Mouse (Mus musculus) spleen, postnatal 14 days (tissue): Measurements from ENCODE around the gene Tmem231.

ENCODE experiments used
- DNase-seq, 2 experiments: peaks; one replicate each; pipeline ENCODE4 v3.0.0; 2021 to 2022; ENCODE audit warnings: low spot score in 2 of 2

The Tmem231 gene

GRCm38 (mm10) chr8:111905500-111906121 is 28.1 kb downstream of the Tmem231 start:
- no peak for DNase-seq

- no peak for DNase-seq
Measured at GRCm38 (mm10) chr8:111902080-111902479, 31.6 kb downstream of the Tmem231 start.

- DNase-seq: no peak
Measured at GRCm38 (mm10) chr8:111898586-111898985, 35.1 kb downstream of the Tmem231 start.

- no peak for DNase-seq
Measured at GRCm38 (mm10) chr8:111894955-111895354, 38.7 kb downstream of the Tmem231 start.

GRCm38 (mm10) chr8:111892615-111893014 is 41.1 kb downstream of the Tmem231 start:
- DNase-seq: no peak

GRCm38 (mm10) chr8:111891983-111892382 is 41.7 kb downstream of the Tmem231 start:
- no peak for DNase-seq

GRCm38 (mm10) chr8:111890911-111891303 is 42.8 kb downstream of the Tmem231 start:
- no peak for DNase-seq

- DNase-seq: no peak
Measured at GRCm38 (mm10) chr8:111889931-111890910, 43.5 kb downstream of the Tmem231 start.

GRCm38 (mm10) chr8:111888091-111888650 is 45.5 kb downstream of the Tmem231 start:
- no peak for DNase-seq

- DNase-seq: no peak
Measured at GRCm38 (mm10) chr8:111887479-111887878, 46.2 kb downstream of the Tmem231 start.

GRCm38 (mm10) chr8:111883615-111884014 is 50.1 kb downstream of the Tmem231 start:
- no peak for DNase-seq

GRCm38 (mm10) chr8:111881591-111881990 is 52.1 kb downstream of the Tmem231 start:
- peak in 1 of 2 experiments; percentile 36 for DNase-seq

- no peak for DNase-seq
Measured at GRCm38 (mm10) chr8:111877711-111878110, 56.0 kb downstream of the Tmem231 start.

- DNase-seq: peak; percentile 94 to 97
Measured at GRCm38 (mm10) chr8:111876355-111876948, 57.2 kb downstream of the Tmem231 start, which contains the start of gene Tmem170. Tmem170 (minus strand) TSS chr8:111876750.

GRCm38 (mm10) chr8:111875758-111876157 is 57.9 kb downstream of the Tmem231 start:
- no peak for DNase-seq

GRCm38 (mm10) chr8:111871278-111871677 is 62.4 kb downstream of the Tmem231 start:
- DNase-seq: no peak

GRCm38 (mm10) chr8:111870379-111870778 is 63.3 kb downstream of the Tmem231 start:
- no peak for DNase-seq

- DNase-seq: no peak
Measured at GRCm38 (mm10) chr8:111868664-111869063, 65.0 kb downstream of the Tmem231 start.

- no peak for DNase-seq
Measured at GRCm38 (mm10) chr8:111865857-111866256, 67.8 kb downstream of the Tmem231 start.

GRCm38 (mm10) chr8:111865130-111865852 is 68.4 kb downstream of the Tmem231 start:
- DNase-seq: no peak

- no peak for DNase-seq
Measured at GRCm38 (mm10) chr8:111864648-111865047, 69.0 kb downstream of the Tmem231 start.
